12 mouse cellular contexts compared by ENCODE assay signal in genomic region chr9:91588756-91589155, GRCm38 (mm10).
"Had no signal": no experiment of that assay in that cellular context is flagged by ENCODE, and none has a peak within 500 bp of the region (broad histone marks: within the 10 kb centered on the region; RNA-seq: fewer than 3 reads in every experiment).

No protein-coding gene starts in this region.

- H3K4me3 ChIP-seq: liver, embryonic 15.5 days; midbrain, embryonic 10.5 days; stomach, embryonic 15.5 days had no signal

- H3K9me3 ChIP-seq: liver, embryonic 15.5 days; midbrain, embryonic 10.5 days; stomach, embryonic 15.5 days had no signal

- H3K27me3 ChIP-seq: liver, embryonic 15.5 days; stomach, embryonic 15.5 days had no signal

- H3K36me3 ChIP-seq: liver, embryonic 15.5 days; midbrain, embryonic 10.5 days; stomach, embryonic 15.5 days had no signal

- ATAC-seq: lung, postnatal 0 days had no signal

- DNase-seq: kidney, adult 8-10 months; kidney, postnatal 25 days; lung, adult 2 months; lung, postnatal 4 days; midbrain, embryonic 14.5 days; right cerebral cortex, postnatal 14 days; thymus, adult 2 months; thymus, postnatal 25 days had no signal

- H3K27ac ChIP-seq: liver, embryonic 15.5 days; midbrain, embryonic 10.5 days; stomach, embryonic 15.5 days had no signal

- H3K4me1 ChIP-seq: liver, embryonic 15.5 days; midbrain, embryonic 10.5 days; stomach, embryonic 15.5 days had no signal
